In the genomic region with DNA sequence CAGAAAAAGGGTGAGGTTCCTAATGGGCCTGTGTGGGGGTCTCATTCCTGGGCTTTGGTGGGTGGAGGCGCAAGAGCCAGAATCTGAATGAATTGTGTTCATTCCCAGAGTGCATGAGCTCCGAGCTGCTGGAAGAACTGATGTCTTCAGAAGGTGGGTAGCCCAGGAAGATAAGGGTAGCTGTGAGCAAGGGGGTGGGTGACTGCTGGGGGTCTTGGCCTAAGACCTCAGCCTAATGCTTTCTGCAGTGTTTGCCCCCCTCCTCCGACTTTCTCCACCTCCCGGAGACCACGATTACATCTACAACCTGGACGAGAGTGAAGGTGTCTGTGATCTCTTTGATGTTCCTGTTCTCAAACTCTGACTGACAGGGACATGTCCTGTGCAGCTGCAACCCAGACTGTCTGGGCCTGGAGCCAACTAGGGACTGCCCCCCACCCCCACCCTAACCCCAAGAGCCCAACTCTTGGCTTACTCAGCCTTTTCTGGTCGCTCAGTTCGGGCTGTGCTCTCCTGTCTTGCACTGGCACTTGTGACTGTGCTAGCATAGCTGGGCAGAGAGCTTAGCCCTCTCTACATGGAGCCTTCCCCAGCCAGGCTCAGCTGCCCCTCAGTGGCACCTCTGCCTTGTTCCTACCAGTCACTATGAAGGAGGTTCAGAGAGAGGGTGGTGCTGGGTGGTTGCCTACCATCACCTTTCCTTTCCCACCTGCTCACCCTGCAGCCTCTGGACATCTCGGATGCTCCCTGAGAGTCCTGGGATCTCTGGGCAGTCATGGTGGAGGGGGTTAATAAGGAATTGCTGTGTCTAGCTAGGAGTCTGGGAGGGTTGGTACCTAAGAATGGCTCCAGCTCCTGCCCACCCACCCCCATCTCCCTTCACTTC, we compare ENCODE assay signal across 8 mouse cellular contexts. TPM values are rescaled to one million over a fixed set of nuclear protein-coding genes. Genes with fewer than 3 reads are reported as not detected.
DNase-seq lines count a peak whose midpoint lies in the region; ATAC-seq and TF ChIP-seq lines count a peak whose summit lies in the region.

No protein-coding gene starts in this region.

- H3K27ac ChIP-seq in ES-E14 (ENCODE audit: insufficient read depth, low read depth, low read length, poor library complexity, severe bottlenecking): peak overlapping the region; percentile 47; the same call in 1 of the 2 replicates
- peak overlapping the region; percentile 35 for H3K27ac ChIP-seq in liver, postnatal 0 days (ENCODE audit: low read depth)

- H3K9me3 ChIP-seq in ES-E14 (ENCODE audit: control insufficient read depth, insufficient read depth, low read depth, low read length): no peaks in the 10 kb centered on the region
- no peaks in the 10 kb centered on the region for H3K9me3 ChIP-seq in liver, postnatal 0 days (ENCODE audit: low read length)

- H3K4me1 ChIP-seq in ES-E14 (ENCODE audit: control insufficient read depth in 2 of 2, insufficient read depth in 2 of 2, low read length in 2 of 2, poor library complexity in 1 of 2): peaks cover 0 to 18% of the 10 kb centered on the region in 2 experiments; a peak in 2 of 4 replicates
- H3K4me1 ChIP-seq in liver, postnatal 0 days (ENCODE audit: insufficient read depth): peaks cover 34% of the 10 kb centered on the region

- no peak overlapping the region for H3K4me3 ChIP-seq in ES-E14 (ENCODE audit: insufficient read depth in 1 of 2, low read depth in 1 of 2, low read length in 2 of 2, poor library complexity in 1 of 2, severe bottlenecking in 1 of 2)
- H3K4me3 ChIP-seq in liver, postnatal 0 days (ENCODE audit: low read depth, low read length): no peak overlapping the region

- no peaks in the 10 kb centered on the region for H3K27me3 ChIP-seq in liver, postnatal 0 days (ENCODE audit: insufficient read depth, low read length)

- peak; percentile 7; the same call in 1 of the 2 replicates for ATAC-seq in erythroid progenitor cell, adult 5-6 weeks (replicated peaks; ENCODE audit: low FRiP score, poor library complexity, severe bottlenecking)
- 0 out of 2 replicates have a peak, but pooled peaks have one; percentile 4 for ATAC-seq in liver, postnatal 0 days

- no peak overlapping the region for H3K9ac ChIP-seq in ES-E14 (ENCODE audit: insufficient read depth, low read depth, low read length, poor library complexity, severe bottlenecking)
- H3K9ac ChIP-seq in liver, postnatal 0 days (replicated peaks): no peak overlapping the region

- H3K4me2 ChIP-seq in liver, postnatal 0 days (ENCODE audit: low read depth, low read length): no peak overlapping the region

- peaks cover 62% of the 10 kb centered on the region for H3K36me3 ChIP-seq in ES-E14 (ENCODE audit: control insufficient read depth, insufficient read depth, low read length, poor library complexity, severe bottlenecking)
- peaks cover 82% of the 10 kb centered on the region for H3K36me3 ChIP-seq in liver, postnatal 0 days (replicated peaks; ENCODE audit: insufficient read depth, low read length)

- no peak for TF ChIP-seq CTCF in liver, postnatal 0 days (IDR thresholded peaks at IDR 0.05; ENCODE audit: low read depth)

- no peak; the same call in 1 of the 2 replicates for TF ChIP-seq EP300 in liver, postnatal 0 days (IDR thresholded peaks at IDR 0.05; ENCODE audit: low read depth)

- in situ Hi-C loops in ES-E14 (cut with MboI; ENCODE audit: low sequenced_read_pairs in 2 of 2, unreplicated experiment in 2 of 2): no loop called here

- peak; percentile 9 for DNase-seq in kidney, adult 11 months
- no peak for DNase-seq in kidney, adult 9 months
- no peak for DNase-seq in ES-E14 (ENCODE audit: low read depth, low spot score)
- DNase-seq in liver, postnatal 0 days: no peak
- no peak for DNase-seq in adrenal gland, postnatal 25 days
- no peak for DNase-seq in embryo, embryonic 10.5 days (ENCODE audit: low spot score)
- DNase-seq in ovary, postnatal 14 days (ENCODE audit: low spot score): no peak

- 61% methylated on average over 9 of the region's 9 CpGs for WGBS in liver, postnatal 0 days (ENCODE audit: insufficient replicate concordance)

TF ChIP-seq in ES-E14, 5 proteins besides CTCF, POLR2A, EP300 and RAD21:
- TF ChIP-seq HCFC1 (IDR thresholded peaks at IDR 0.05; ENCODE audit: borderline replicate concordance, insufficient read depth, low read length): no peak
- no peak for TF ChIP-seq MAFK (IDR thresholded peaks at IDR 0.05; ENCODE audit: insufficient read depth, low read depth, low read length)
- TF ChIP-seq ZC3H11A (IDR thresholded peaks at IDR 0.05; ENCODE audit: borderline replicate concordance, low read depth, low read length): no peak
- no peak for TF ChIP-seq CHD2 (IDR thresholded peaks at IDR 0.05; ENCODE audit: low read depth, low read length)
- TF ChIP-seq ZNF384 (IDR thresholded peaks at IDR 0.05; ENCODE audit: low read depth, low read length): no peak

RNA-seq across cellular contexts. Expression of a gene that starts 0.8 kb away (rescaled TPM):
- total RNA-seq in ES-E14 (2012; rRNA removed): 3.5 and 4.3 TPM in 2 replicates
- total RNA-seq in erythroid progenitor cell, adult 5-6 weeks (2015; ENCODE audit: low replicate concordance): 10.1 and 18.7 TPM in 2 replicates
- total RNA-seq in erythroid progenitor cell, adult 5-6 weeks (2017; ENCODE audit: low replicate concordance): 14.0 and 21.9 TPM in 2 replicates
- 7.8 TPM in 2 replicates for polyA plus RNA-seq in liver, postnatal 0 days (2015; fragmentation: Nextera tagmentation; extraction: Ambion mirVana)
- total RNA-seq in adrenal gland, postnatal 25 days (2021): 3.9 and 9.8 TPM in 2 replicates

RNA-seq across cellular contexts. Expression of a gene that starts 7.1 kb away (rescaled TPM):
- 66.8 and 67.1 TPM in 2 replicates for total RNA-seq in ES-E14 (2012; rRNA removed)
- 632 and 674 TPM in 2 replicates for total RNA-seq in erythroid progenitor cell, adult 5-6 weeks (2015; ENCODE audit: low replicate concordance)
- 268 and 326 TPM in 2 replicates for total RNA-seq in erythroid progenitor cell, adult 5-6 weeks (2017; ENCODE audit: low replicate concordance)
- polyA plus RNA-seq in liver, postnatal 0 days (2015; fragmentation: Nextera tagmentation; extraction: Ambion mirVana): 62.9 and 65.7 TPM in 2 replicates
- total RNA-seq in adrenal gland, postnatal 25 days (2021): 44.1 and 45.5 TPM in 2 replicates

RNA-seq across cellular contexts. Expression of a gene that starts 8.7 kb away (rescaled TPM):
- 22.0 and 33.5 TPM in 2 replicates for total RNA-seq in ES-E14 (2012; rRNA removed)
- total RNA-seq in erythroid progenitor cell, adult 5-6 weeks (2015; ENCODE audit: low replicate concordance): 3.2 TPM in 1 of 2 replicates, not detected in the other
- total RNA-seq in erythroid progenitor cell, adult 5-6 weeks (2017; ENCODE audit: low replicate concordance): 8.5 and 18.6 TPM in 2 replicates
- 6.6 and 7.1 TPM in 2 replicates for polyA plus RNA-seq in liver, postnatal 0 days (2015; fragmentation: Nextera tagmentation; extraction: Ambion mirVana)
- total RNA-seq in adrenal gland, postnatal 25 days (2021): 28.1 and 32.0 TPM in 2 replicates

RNA-seq across cellular contexts. Expression of a gene that starts 14.9 kb away (rescaled TPM):
- total RNA-seq in ES-E14 (2012; rRNA removed): 3.9 and 4.2 TPM in 2 replicates
- 1.7 TPM in 1 of 2 replicates, not detected in the other for total RNA-seq in erythroid progenitor cell, adult 5-6 weeks (2015; ENCODE audit: low replicate concordance)
- 1.7 TPM in 1 of 2 replicates, not detected in the other for total RNA-seq in erythroid progenitor cell, adult 5-6 weeks (2017; ENCODE audit: low replicate concordance)
- polyA plus RNA-seq in liver, postnatal 0 days (2015; fragmentation: Nextera tagmentation; extraction: Ambion mirVana): 0.38 and 0.65 TPM in 2 replicates
- 1.9 and 3.7 TPM in 2 replicates for total RNA-seq in adrenal gland, postnatal 25 days (2021)

RNA-seq across cellular contexts. Expression of a gene that starts 21.5 kb away (rescaled TPM):
- total RNA-seq in ES-E14 (2012; rRNA removed): 2.5 and 2.8 TPM in 2 replicates
- 23.4 and 26.8 TPM in 2 replicates for total RNA-seq in erythroid progenitor cell, adult 5-6 weeks (2015; ENCODE audit: low replicate concordance)
- 24.8 and 31.7 TPM in 2 replicates for total RNA-seq in erythroid progenitor cell, adult 5-6 weeks (2017; ENCODE audit: low replicate concordance)
- 7.7 and 7.8 TPM in 2 replicates for polyA plus RNA-seq in liver, postnatal 0 days (2015; fragmentation: Nextera tagmentation; extraction: Ambion mirVana)
- total RNA-seq in adrenal gland, postnatal 25 days (2021): 4.9 and 7.4 TPM in 2 replicates
